Mouse (Mus musculus) cerebellum, adult 2 months (tissue): Measurements from ENCODE around the gene Adh7. TPM values are rescaled to one million over a fixed set of nuclear protein-coding genes. Genes with fewer than 3 reads are reported as not detected.

ENCODE experiments used
- DNase-seq, 2 experiments: peaks; one replicate each; pipeline ENCODE4 v3.0.0; 2021
- H3K27ac ChIP-seq: fragments of 200-500 bp; 2 replicates; pipeline ENCODE4 v1.5.1; 2012; ENCODE audit warnings: low read length, control low read depth, inconsistent platforms; ENCODE audit not compliant: insufficient read depth
- H3K27me3 ChIP-seq: fragments of 200-500 bp; 2 replicates; pipeline ENCODE4 v1.6.1; 2012; ENCODE audit warnings: inconsistent platforms, mild to moderate bottlenecking, low read length, moderate library complexity; ENCODE audit not compliant: control insufficient read depth, insufficient read depth
- H3K4me1 ChIP-seq: fragments of 200-500 bp; 2 replicates; pipeline ENCODE4 v1.6.1; 2011; ENCODE audit warnings: low read length; ENCODE audit not compliant: control insufficient read depth, insufficient read depth
- H3K4me3 ChIP-seq: fragments of 200-500 bp; replicated peaks from 2 replicates; pipeline ENCODE3; 2011; ENCODE audit warnings: mild to moderate bottlenecking, low read depth, low read length, control low read depth; ENCODE audit not compliant: insufficient read depth
- CTCF ChIP-seq: fragments of 200-500 bp; IDR thresholded peaks from 2 replicates; pipeline ENCODE4 v1.5.1; 2011; ENCODE audit warnings: low read depth, mild to moderate bottlenecking, control low read depth, low read length, moderate library complexity, borderline replicate concordance; ENCODE audit not compliant: insufficient read depth
- POLR2A ChIP-seq: fragments of 200-500 bp; IDR thresholded peaks from 2 replicates; pipeline ENCODE4 v1.6.1; 2011; ENCODE audit warnings: low read length, control low read depth, borderline replicate concordance; ENCODE audit not compliant: insufficient read depth
- WGBS: fragments of 180-500 bp; shearing (Covaris S2); methylation state at CpG from one replicate; pipeline ENCODE4 v1.1.7; 2018; 5-methylcytosine and 5-hydroxymethylcytosine counted together
- polyA plus RNA-seq: library from polyadenylated mRNA; depleted of rRNA; stranded (reverse); fragments of >200 nt; gene quantifications from 2 replicates; pipeline ENCODE4 v1.2.3, GENCODE M21; 2012

The Adh7 gene
- polyA plus RNA-seq, 1 experiment: not detected

DNA sequence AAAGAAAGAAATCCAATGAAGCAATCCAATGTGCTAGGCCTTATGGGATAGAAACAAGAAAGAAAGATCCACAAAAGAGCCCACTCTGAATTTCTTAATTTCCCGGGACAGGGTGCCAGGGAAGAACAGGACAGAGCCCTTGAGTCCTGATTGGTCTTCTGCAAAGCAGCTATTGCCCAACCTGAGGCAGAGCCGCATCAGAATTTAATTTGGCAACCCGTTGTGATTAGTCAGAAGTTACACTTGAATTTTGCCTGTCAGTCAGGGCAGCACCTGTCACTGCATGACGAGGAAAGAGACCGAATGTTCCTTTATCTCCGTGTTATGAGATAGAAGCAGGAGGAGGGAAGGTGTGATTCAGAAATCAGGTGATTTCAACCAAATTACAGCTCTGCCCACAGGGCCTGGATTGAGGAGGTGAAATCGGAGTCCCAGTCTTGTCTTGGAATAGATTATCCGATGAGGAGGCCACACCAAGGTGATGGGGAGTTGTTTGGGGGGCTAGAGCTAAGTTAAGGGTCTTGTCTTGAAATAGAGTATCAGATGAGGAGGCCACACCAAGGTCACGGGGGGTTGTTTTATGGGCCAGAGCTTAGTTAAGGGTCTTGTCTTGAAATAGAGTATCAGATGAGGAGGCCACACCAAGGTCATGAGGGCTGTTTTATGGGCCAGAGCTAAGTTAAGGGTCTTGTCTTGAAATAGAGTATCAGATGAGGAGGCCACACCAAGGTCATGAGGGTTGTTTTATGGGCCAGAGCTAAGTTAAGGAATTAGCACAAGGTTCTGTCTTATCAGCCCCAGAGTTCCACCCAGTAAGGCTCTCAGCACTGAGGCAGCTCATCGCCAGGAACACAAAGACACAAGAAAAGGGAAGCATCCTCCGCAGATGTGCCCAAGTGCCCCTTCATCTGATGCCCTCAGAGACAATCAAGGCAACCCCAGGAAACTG, 43.4 kb downstream of the Adh7 start, which contains the start of gene Adh1:
Adh1 (plus strand) TSS at position 271 of the 949 bp plus-strand sequence.
- Histone ChIP-seq H3K4me3 (no peak within 1 kb of the TSS), H3K27me3 (no peaks in the 10 kb centered on the region), H3K4me1 (no peaks in the 10 kb centered on the region), H3K27ac (no peak within 1 kb of the TSS)
- DNase-seq: no peak
- WGBS: 89% methylated on average over 11 of the region's 11 CpGs
- TF ChIP-seq POLR2A (no peak), CTCF (no peak)

DNA sequence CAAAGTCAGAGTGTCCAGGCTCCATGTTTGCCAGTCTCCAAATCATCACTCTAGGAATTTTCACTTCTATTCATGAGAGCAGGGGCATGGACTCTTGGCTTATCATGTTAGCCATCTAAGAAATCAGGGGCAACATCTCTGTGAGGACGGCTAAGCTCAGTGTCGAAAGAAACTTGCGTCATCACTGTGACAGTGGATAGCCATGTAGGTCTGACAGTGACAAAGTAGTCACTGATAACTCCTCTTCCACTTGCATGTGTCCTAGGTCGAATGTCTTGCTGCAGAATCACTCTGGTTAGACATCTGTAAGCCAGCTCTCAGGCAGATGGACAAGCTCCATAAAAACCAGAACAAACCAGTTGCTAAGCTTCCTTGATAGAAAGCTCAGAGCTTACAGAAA, 45.0 kb downstream of the Adh7 start:
- H3K27ac ChIP-seq: no peak overlapping the region
- H3K4me1 ChIP-seq: no peaks in the 10 kb centered on the region
- DNase-seq: no peak
- H3K4me3 ChIP-seq: no peak overlapping the region
- no peak for TF ChIP-seq CTCF
- TF ChIP-seq POLR2A: no peak
- H3K27me3 ChIP-seq: no peaks in the 10 kb centered on the region
- WGBS: 85% methylated on average over 4 of the region's 4 CpGs

DNA sequence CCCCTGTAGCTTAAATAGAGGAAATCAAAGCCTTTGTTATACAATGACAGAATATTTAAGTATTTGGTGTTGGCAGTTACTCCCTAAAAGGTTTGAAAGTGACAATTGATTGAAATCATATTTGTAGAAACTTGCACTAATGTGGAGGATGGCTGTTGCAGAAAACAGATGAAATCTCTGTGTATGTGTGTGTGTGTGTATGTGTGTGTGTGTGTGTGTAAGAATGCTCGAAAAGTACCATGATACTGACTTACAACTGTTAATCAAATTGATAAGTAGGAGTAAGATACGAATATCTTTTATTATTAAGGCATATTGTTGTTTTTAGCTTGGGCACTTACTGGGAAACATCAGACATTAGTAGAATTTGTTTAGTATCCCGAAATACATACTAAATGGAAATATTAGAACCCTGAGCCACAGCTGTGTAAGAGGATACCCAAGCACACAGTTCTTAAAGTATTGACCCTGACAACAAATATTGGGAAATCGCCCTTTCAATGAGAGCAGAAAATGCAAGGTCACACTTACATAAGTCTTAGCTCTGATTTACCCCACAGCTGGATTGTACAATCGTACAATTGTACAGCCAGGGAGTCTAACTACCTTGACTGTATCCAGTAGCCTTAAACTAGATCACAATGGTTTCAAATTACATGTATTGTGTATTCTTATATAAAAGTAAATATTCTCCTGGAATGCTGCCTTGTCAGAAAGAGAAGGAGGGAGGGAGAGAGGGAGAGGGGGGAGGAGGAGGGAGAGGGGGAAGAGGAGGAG, 45.8 kb downstream of the Adh7 start:
- 86% methylated on average over 5 of the region's 5 CpGs for WGBS
- DNase-seq: no peak
- TF ChIP-seq POLR2A (no peak), CTCF (no peak)
- H3K27me3 ChIP-seq: no peaks in the 10 kb centered on the region
- H3K4me3 ChIP-seq: no peak overlapping the region
- H3K27ac ChIP-seq: no peak overlapping the region
- H3K4me1 ChIP-seq: no peaks in the 10 kb centered on the region

DNA sequence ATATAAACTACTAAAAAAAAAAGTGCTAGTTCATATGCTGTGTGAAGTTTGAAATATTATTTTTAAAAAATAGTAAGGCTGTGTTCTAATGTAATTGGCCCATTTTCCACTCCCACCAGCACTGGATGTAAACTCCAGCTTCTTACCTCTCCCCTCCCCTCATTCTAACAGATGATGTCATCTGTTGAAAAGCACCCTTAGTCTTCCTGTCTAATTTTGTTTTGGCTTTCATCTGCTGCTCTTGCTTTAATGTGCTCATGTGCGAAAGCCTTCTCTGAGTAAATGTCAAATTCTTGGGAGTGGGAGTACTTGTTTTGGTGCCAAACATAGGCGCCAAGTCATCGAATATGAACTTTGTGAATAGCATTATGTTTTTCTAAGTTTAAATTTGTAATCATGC, 47.1 kb downstream of the Adh7 start:
- TF ChIP-seq POLR2A: no peak
- no peak for TF ChIP-seq CTCF
- Histone ChIP-seq H3K4me1 (no peaks in the 10 kb centered on the region), H3K27me3 (no peaks in the 10 kb centered on the region), H3K4me3 (no peak overlapping the region), H3K27ac (no peak overlapping the region)
- WGBS: 27% methylated on average over 3 of the region's 3 CpGs
- DNase-seq: no peak

DNA sequence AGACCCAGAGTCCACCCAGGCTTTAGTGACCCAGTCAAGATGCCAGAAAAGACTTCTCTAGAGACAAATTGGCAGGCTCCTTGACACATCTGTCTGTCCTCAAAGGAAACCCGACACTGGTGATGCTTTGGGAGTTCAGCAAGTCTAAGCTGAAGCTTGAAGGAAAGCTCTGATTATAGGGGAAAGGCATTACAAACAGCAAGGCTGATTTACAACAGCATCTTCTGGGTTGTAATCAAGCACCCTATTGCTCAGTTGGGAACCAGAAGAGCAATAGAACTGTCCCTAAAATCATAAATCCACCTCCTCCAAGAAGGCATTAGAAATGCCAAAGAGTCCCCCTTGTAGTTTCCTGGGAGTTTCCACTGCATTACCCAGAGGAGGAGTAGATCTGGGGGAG, 52.9 kb downstream of the Adh7 start:
- WGBS: 16% methylated on average over 1 of the region's 1 CpGs
- Histone ChIP-seq H3K27me3 (no peaks in the 10 kb centered on the region), H3K4me3 (no peak overlapping the region), H3K27ac (no peak overlapping the region), H3K4me1 (no peaks in the 10 kb centered on the region)
- TF ChIP-seq POLR2A: no peak
- no peak for TF ChIP-seq CTCF
- DNase-seq: no peak

DNA sequence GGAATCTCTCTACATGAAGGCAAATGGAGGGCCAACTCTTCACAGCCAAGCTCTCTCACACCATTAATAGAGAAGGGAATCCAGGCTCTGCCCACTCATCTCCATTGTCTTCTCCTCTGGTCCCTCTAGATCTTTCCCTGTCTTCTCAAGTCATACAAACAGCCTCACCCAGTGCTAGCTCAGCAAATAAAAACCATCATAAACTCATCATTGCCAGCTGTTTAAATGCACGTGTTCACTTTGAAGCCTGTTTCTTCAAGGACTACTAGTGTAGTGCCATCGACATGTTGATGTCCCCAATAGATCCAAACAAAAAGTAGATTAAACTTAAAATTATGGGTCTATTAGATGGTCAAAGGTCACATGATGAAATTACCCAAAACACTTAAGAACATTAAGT, 53.7 kb downstream of the Adh7 start:
- no peak for DNase-seq
- no peak overlapping the region for H3K4me3 ChIP-seq
- H3K27me3 ChIP-seq: no peaks in the 10 kb centered on the region
- no peak overlapping the region for H3K27ac ChIP-seq
- TF ChIP-seq POLR2A (no peak), CTCF (no peak)
- 93% methylated on average over 2 of the region's 2 CpGs for WGBS
- no peaks in the 10 kb centered on the region for H3K4me1 ChIP-seq

DNA sequence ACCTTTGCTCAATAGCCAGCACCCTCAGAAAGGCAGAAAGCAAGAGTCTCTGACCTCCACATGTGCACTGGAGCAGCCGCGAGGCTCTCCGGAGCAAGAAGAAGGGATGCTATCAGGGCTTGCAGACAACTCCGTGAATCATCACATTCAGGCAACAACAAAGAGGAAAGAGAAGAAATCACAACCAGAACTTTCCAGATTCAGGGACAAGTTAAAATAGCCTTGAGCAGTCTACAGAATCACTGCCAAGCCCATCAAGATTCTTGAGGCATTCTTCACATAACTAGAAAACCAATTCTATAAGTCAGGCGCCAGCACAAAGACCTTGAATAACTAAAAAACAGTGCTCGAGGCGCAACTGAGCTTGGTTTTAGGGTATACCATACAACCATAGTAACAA, 55.5 kb downstream of the Adh7 start:
- no peak for DNase-seq
- Histone ChIP-seq H3K27ac (no peak overlapping the region), H3K27me3 (no peaks in the 10 kb centered on the region), H3K4me3 (no peak overlapping the region), H3K4me1 (no peaks in the 10 kb centered on the region)
- TF ChIP-seq POLR2A (no peak), CTCF (no peak)
- WGBS: 94% methylated on average over 7 of the region's 7 CpGs

DNA sequence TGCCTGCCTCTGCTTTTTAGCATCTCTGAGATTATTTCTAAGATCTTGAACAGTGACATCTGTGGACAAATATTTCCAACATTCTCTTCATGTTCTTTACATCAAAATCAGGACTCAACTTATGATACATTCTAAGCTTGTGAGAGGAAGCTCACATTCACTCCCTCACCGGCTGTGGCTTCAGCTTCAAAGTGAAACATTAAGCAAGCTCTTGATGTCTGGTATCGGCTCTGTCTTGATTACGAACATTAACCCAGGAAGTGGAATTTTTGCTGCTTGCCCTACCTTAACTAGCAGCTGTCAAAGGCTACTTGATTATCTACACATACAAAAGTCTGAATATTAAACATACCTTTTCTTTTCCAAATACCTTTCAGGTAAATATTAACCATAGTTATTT, 57.5 kb downstream of the Adh7 start:
- no peak overlapping the region for H3K4me3 ChIP-seq
- H3K4me1 ChIP-seq: no peaks in the 10 kb centered on the region
- H3K27ac ChIP-seq: no peak overlapping the region
- DNase-seq: no peak
- 96% methylated on average over 3 of the region's 3 CpGs for WGBS
- H3K27me3 ChIP-seq: no peaks in the 10 kb centered on the region
- no peak for TF ChIP-seq CTCF
- no peak for TF ChIP-seq POLR2A
